Mouse (Mus musculus) megakaryocyte, embryonic 14.5 days (primary cell): ENCODE measurements at regions not wholly inside any gene's neighbourhood (a gene's known extent, or its start where the extent isn't known, plus 50 kb on each side); places are given as distances from the start of the nearest gene placed in this dataset.

ENCODE experiments used
- FLI1 ChIP-seq: IDR thresholded peaks from 2 replicates; pipeline ENCODE4 v1.6.1; 2012; ENCODE audit warnings: low read length, inconsistent platforms, mixed read lengths
- GATA1 ChIP-seq: IDR thresholded peaks from 3 replicates; pipeline ENCODE4 v1.6.1; 2012; ENCODE audit warnings: mixed read lengths, low read length, inconsistent platforms, borderline replicate concordance

- no peak for TF ChIP-seq GATA1
- TF ChIP-seq FLI1 = no peak
Measured at GRCm38 (mm10) chr13:107781741-107782140, 262.5 kb upstream of the Smim15 start.
